ENCODE assay signal across 8 mouse cellular contexts in genomic region chr4:74252245-74253105, GRCm38 (mm10). TPM values are rescaled to one million over a fixed set of nuclear protein-coding genes. Genes with fewer than 3 reads are reported as not detected.
DNase-seq lines count a peak whose midpoint lies in the region; ATAC-seq and TF ChIP-seq lines count a peak whose summit lies in the region.

No protein-coding gene starts in this region.

- peak overlapping the region; percentile 92 for H3K9ac ChIP-seq in MEL (ENCODE audit: control insufficient read depth, low read depth, low read length, poor library complexity, severe bottlenecking)
- H3K9ac ChIP-seq in embryonic facial prominence, embryonic 11.5 days (replicated peaks; ENCODE audit: low read length): peak overlapping the region; percentile 82
- H3K9ac ChIP-seq in heart, embryonic 16.5 days (ENCODE audit: low read length): peak overlapping the region; percentile 94
- H3K9ac ChIP-seq in lung, postnatal 0 days (replicated peaks; ENCODE audit: low read depth): peak overlapping the region; percentile 87

- no peak for TF ChIP-seq EP300 in MEL (IDR thresholded peaks at IDR 0.05; ENCODE audit: low read depth in 1 of 2, low read length in 2 of 2)
- TF ChIP-seq EP300 in lung, postnatal 0 days (IDR thresholded peaks at IDR 0.05): no peak

- 1% methylated on average over 46 of the region's 46 CpGs for WGBS in embryonic facial prominence, embryonic 11.5 days
- 1% methylated on average over 46 of the region's 46 CpGs for WGBS in heart, embryonic 16.5 days
- under 1% methylated on average over 41 of the region's 46 CpGs for WGBS in lung, postnatal 0 days

- TF ChIP-seq RAD21 in MEL (IDR thresholded peaks at IDR 0.05; ENCODE audit: low read depth, low read length): no peak

- no peaks in the 10 kb centered on the region for H3K27me3 ChIP-seq in MEL (ENCODE audit: control insufficient read depth in 1 of 2, insufficient read depth in 2 of 2, low read length in 2 of 2)
- no peaks in the 10 kb centered on the region for H3K27me3 ChIP-seq in embryonic facial prominence, embryonic 11.5 days (ENCODE audit: control insufficient read depth, insufficient read depth, low read length)
- no peaks in the 10 kb centered on the region for H3K27me3 ChIP-seq in heart, embryonic 16.5 days (ENCODE audit: control insufficient read depth, insufficient read depth, low read length)
- no peaks in the 10 kb centered on the region for H3K27me3 ChIP-seq in lung, postnatal 0 days (replicated peaks; ENCODE audit: insufficient read depth, low read length)

- 0 out of 4 replicates have a peak, but pooled peaks of 1 of the 2 experiments have one; percentile 9 for TF ChIP-seq POLR2A in MEL (IDR thresholded peaks at IDR 0.05; ENCODE audit: control insufficient read depth in 1 of 2, insufficient read depth in 1 of 2, low read depth in 1 of 2, low read length in 2 of 2, poor library complexity in 1 of 2)

- TF ChIP-seq CTCF in MEL (IDR thresholded peaks at IDR 0.05 in 2 of 3, conservative IDR thresholded peaks at IDR 0.05 in 1 of 3; ENCODE audit: control insufficient read depth in 1 of 3, insufficient read depth in 1 of 3, low read depth in 2 of 3, low read length in 3 of 3, poor library complexity in 1 of 3, severe bottlenecking in 1 of 3): no peak
- TF ChIP-seq CTCF in lung, postnatal 0 days (IDR thresholded peaks at IDR 0.05): no peak

- H3K27ac ChIP-seq in MEL (ENCODE audit: control insufficient read depth, low read depth, low read length): peak overlapping the region; percentile 42
- no peak overlapping the region for H3K27ac ChIP-seq in embryonic facial prominence, embryonic 11.5 days (replicated peaks; ENCODE audit: low read depth, low read length)
- peak overlapping the region; percentile 93 for H3K27ac ChIP-seq in heart, embryonic 16.5 days (ENCODE audit: low read length)
- H3K27ac ChIP-seq in lung, postnatal 0 days (ENCODE audit: low read length): peak overlapping the region; percentile 92

- H3K9me3 ChIP-seq in MEL (replicated peaks; ENCODE audit: insufficient read depth, low read length): no peaks in the 10 kb centered on the region
- H3K9me3 ChIP-seq in embryonic facial prominence, embryonic 11.5 days (replicated peaks; ENCODE audit: control insufficient read depth, low read length): no peaks in the 10 kb centered on the region
- no peaks in the 10 kb centered on the region for H3K9me3 ChIP-seq in heart, embryonic 16.5 days (replicated peaks; ENCODE audit: control insufficient read depth, low read length)
- H3K9me3 ChIP-seq in lung, postnatal 0 days (ENCODE audit: low read length): no peaks in the 10 kb centered on the region

- DNase-seq in cerebellum, postnatal 36 days: peak; percentile 39 to 53
- DNase-seq in cerebellum, adult 11 months: no peak
- DNase-seq in MEL (ENCODE audit: low read depth, low spot score): peak; percentile 76
- peak; percentile 35 for DNase-seq in embryonic facial prominence, embryonic 11.5 days (ENCODE audit: low spot score)
- peak; percentile 45 for DNase-seq in layer of hippocampus, adult 8-10 months (ENCODE audit: low spot score in 2 of 2)
- DNase-seq in lung, postnatal 0 days (ENCODE audit: low spot score): peak; percentile 71
- peak; percentile 62 to 77 for DNase-seq in right cerebral cortex, postnatal 10 days (ENCODE audit: low spot score in 2 of 2)

- peak overlapping the region; percentile 70 for H3K4me2 ChIP-seq in embryonic facial prominence, embryonic 11.5 days (ENCODE audit: low read depth, low read length)
- peak overlapping the region; percentile 83 for H3K4me2 ChIP-seq in heart, embryonic 16.5 days (ENCODE audit: low read depth, low read length)
- H3K4me2 ChIP-seq in lung, postnatal 0 days (replicated peaks; ENCODE audit: low read depth, low read length): peak overlapping the region; percentile 71

- peaks cover 0 to 9% of the 10 kb centered on the region in 2 experiments; a peak in 1 of 4 replicates for H3K36me3 ChIP-seq in MEL (ENCODE audit: control insufficient read depth in 1 of 2, insufficient read depth in 2 of 2, low read length in 2 of 2)
- H3K36me3 ChIP-seq in embryonic facial prominence, embryonic 11.5 days (replicated peaks; ENCODE audit: control insufficient read depth, insufficient read depth, low read depth, low read length): no peaks in the 10 kb centered on the region
- no peaks in the 10 kb centered on the region for H3K36me3 ChIP-seq in heart, embryonic 16.5 days (ENCODE audit: control insufficient read depth, insufficient read depth)
- H3K36me3 ChIP-seq in lung, postnatal 0 days (ENCODE audit: insufficient read depth, low read length): no peaks in the 10 kb centered on the region

- H3K79me2 ChIP-seq in MEL (ENCODE audit: control insufficient read depth, insufficient read depth, low read length, poor library complexity): peaks cover 29% of the 10 kb centered on the region

- peak; percentile 37 for ATAC-seq in embryonic facial prominence, embryonic 11.5 days (replicated peaks; ENCODE audit: insufficient number of reproducible peaks, low FRiP score, low TSS enrichment, low read depth)
- ATAC-seq in heart, embryonic 16.5 days (replicated peaks; ENCODE audit: extremely low read depth, insufficient read depth, low FRiP score): peak; percentile 49
- ATAC-seq in lung, postnatal 0 days: peak; percentile 19

- H3K4me3 ChIP-seq in MEL (ENCODE audit: control insufficient read depth in 1 of 2, insufficient read depth in 1 of 2, low read depth in 2 of 2, low read length in 2 of 2): peak overlapping the region; percentile 62 to 90
- peak overlapping the region; percentile 84 for H3K4me3 ChIP-seq in embryonic facial prominence, embryonic 11.5 days (ENCODE audit: low read depth, low read length)
- H3K4me3 ChIP-seq in heart, embryonic 16.5 days (ENCODE audit: low read length): peak overlapping the region; percentile 97
- peak overlapping the region; percentile 82 for H3K4me3 ChIP-seq in lung, postnatal 0 days (ENCODE audit: low read depth, low read length)

- H3K4me1 ChIP-seq in MEL (ENCODE audit: control insufficient read depth in 1 of 2, insufficient read depth in 2 of 2, low read length in 2 of 2): peaks cover 0 to 2% of the 10 kb centered on the region in 2 experiments; a peak in 2 of 4 replicates
- no peaks in the 10 kb centered on the region for H3K4me1 ChIP-seq in embryonic facial prominence, embryonic 11.5 days (ENCODE audit: control insufficient read depth, insufficient read depth, low read length)
- peaks cover 7% of the 10 kb centered on the region for H3K4me1 ChIP-seq in heart, embryonic 16.5 days (ENCODE audit: control insufficient read depth, insufficient read depth, low read length)
- H3K4me1 ChIP-seq in lung, postnatal 0 days (ENCODE audit: insufficient read depth, low read depth, low read length): peaks cover 3% of the 10 kb centered on the region; the same call in 1 of the 2 replicates

TF ChIP-seq in MEL, 35 proteins besides CTCF, POLR2A, EP300 and RAD21:
- no peak for TF ChIP-seq ETS1 (IDR thresholded peaks at IDR 0.05; ENCODE audit: low read depth, low read length)
- no peak for TF ChIP-seq MYB (IDR thresholded peaks at IDR 0.05; ENCODE audit: low read depth, low read length)
- no peak for TF ChIP-seq TAL1 (IDR thresholded peaks at IDR 0.05; ENCODE audit: low read length)
- no peak for TF ChIP-seq KAT2A (conservative IDR thresholded peaks at IDR 0.05; ENCODE audit: low read depth, low read length)
- TF ChIP-seq JUND (IDR thresholded peaks at IDR 0.05; ENCODE audit: low read depth, low read length): no peak
- TF ChIP-seq MYC (IDR thresholded peaks at IDR 0.05; ENCODE audit: low read depth, low read length): no peak
- peak; percentile 21; the same call in 1 of the 2 replicates for TF ChIP-seq SIN3A (IDR thresholded peaks at IDR 0.05; ENCODE audit: low read length)
- no peak for TF ChIP-seq HCFC1 (IDR thresholded peaks at IDR 0.05; ENCODE audit: low read depth, low read length)
- TF ChIP-seq MEF2A (IDR thresholded peaks at IDR 0.05; ENCODE audit: extremely low read depth, insufficient replicate concordance, low read depth, low read length, poor library complexity, severe bottlenecking): no peak
- TF ChIP-seq NELFE (IDR thresholded peaks at IDR 0.05; ENCODE audit: low read depth, low read length): peak; percentile 33; the same call in 1 of the 2 replicates
- TF ChIP-seq CHD2 (IDR thresholded peaks at IDR 0.05; ENCODE audit: low read length): no peak
- no peak for TF ChIP-seq POLR2AphosphoS2 (IDR thresholded peaks at IDR 0.05; ENCODE audit: low read length)
- no peak for TF ChIP-seq CHD1 (IDR thresholded peaks at IDR 0.05; ENCODE audit: low read depth, low read length)
- TF ChIP-seq TBP (IDR thresholded peaks at IDR 0.05; ENCODE audit: low read depth, low read length): peak; percentile 24; the same call in 1 of the 2 replicates
- TF ChIP-seq GATA1 (IDR thresholded peaks at IDR 0.05; ENCODE audit: low read depth, low read length): no peak
- no peak for TF ChIP-seq MAFK (IDR thresholded peaks at IDR 0.05; ENCODE audit: borderline replicate concordance, low read depth, low read length)
- no peak for TF ChIP-seq ZKSCAN1 (IDR thresholded peaks at IDR 0.05; ENCODE audit: low read depth, low read length)
- TF ChIP-seq SMC3 (IDR thresholded peaks at IDR 0.05; ENCODE audit: low read depth, low read length): no peak
- TF ChIP-seq ZMIZ1 (IDR thresholded peaks at IDR 0.05; ENCODE audit: low read depth, low read length): no peak
- no peak for TF ChIP-seq RCOR1 (IDR thresholded peaks at IDR 0.05; ENCODE audit: low read depth, low read length)
- no peak for TF ChIP-seq ZC3H11A (IDR thresholded peaks at IDR 0.05; ENCODE audit: low read depth, low read length)
- peak; percentile 48 for TF ChIP-seq MXI1 (IDR thresholded peaks at IDR 0.05; ENCODE audit: low read depth, low read length)
- no peak for TF ChIP-seq POLR2AphosphoS5 (IDR thresholded peaks at IDR 0.05; ENCODE audit: borderline replicate concordance, low read depth, low read length)

RNA-seq across cellular contexts. Expression of gene Kdm4c, which starts 10.2 kb away (rescaled TPM):
- 8.4 and 9.6 TPM in 2 replicates for total RNA-seq in MEL (2012; rRNA removed)
- polyA plus RNA-seq in MEL (2012; ENCODE audit: insufficient read depth in 1 of 2, insufficient read length in 2 of 2, low read depth in 1 of 2, low replicate concordance in 2 of 2, missing spikeins in 1 of 2): 1 to 10 TPM in 1 of 2 experiments, not detected in 1; 7.5 TPM
- polyA plus RNA-seq in embryonic facial prominence, embryonic 11.5 days (2014; fragmentation: Nextera tagmentation; extraction: Ambion mirVana): 12.7 and 12.9 TPM in 2 replicates
- polyA plus RNA-seq in heart, embryonic 16.5 days (2015; fragmentation: Nextera tagmentation; extraction: Ambion mirVana): 12.2 and 12.3 TPM in 2 replicates
- total RNA-seq in layer of hippocampus, adult 8-10 months (2022): 10 to 100 TPM; 27.8 to 31.6 (median 28.4) TPM
- polyA plus RNA-seq in lung, postnatal 0 days (2015; fragmentation: Nextera tagmentation; extraction: Ambion mirVana): 8.9 and 9.8 TPM in 2 replicates
